Mouse (Mus musculus) cortical plate, adult 2 months (tissue): ENCODE measurements at regions not wholly inside any gene's neighbourhood (a gene's known extent, or its start where the extent isn't known, plus 50 kb on each side); places are given as distances from the start of the nearest gene placed in this dataset.

Experiments
- CTCF ChIP-seq: fragments of 200-500 bp; IDR thresholded peaks from 2 replicates; pipeline ENCODE4 v1.5.1; 2011; ENCODE audit warnings: mild to moderate bottlenecking, control low read depth, low read length; ENCODE audit not compliant: insufficient read depth; ENCODE audit errors: extremely low read depth
- POLR2A ChIP-seq: fragments of 200-500 bp; IDR thresholded peaks from 2 replicates; pipeline ENCODE4 v1.6.1; 2011; ENCODE audit warnings: mild to moderate bottlenecking, low read length, control low read depth; ENCODE audit not compliant: insufficient read depth; ENCODE audit errors: extremely low read depth

DNA sequence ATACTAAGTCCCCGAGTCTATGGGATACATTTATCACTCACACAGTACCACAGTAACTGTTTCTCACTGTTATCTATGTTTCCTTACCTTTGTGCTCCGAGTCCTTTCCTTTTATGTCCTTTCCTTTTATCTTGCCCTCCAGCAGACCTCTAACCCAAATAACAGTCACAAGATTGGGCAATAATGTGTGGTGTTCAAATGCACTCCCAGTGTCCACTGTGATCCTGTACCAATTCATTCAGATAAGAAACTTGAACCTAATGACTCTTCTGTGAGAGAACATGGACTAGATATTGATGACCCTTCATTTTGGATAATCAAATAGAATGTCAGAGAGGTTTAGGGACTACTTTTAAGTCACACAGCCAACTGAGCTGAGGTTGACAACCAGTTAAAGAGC lies 541.2 kb downstream of the Ebf1 start:
- no peak for TF ChIP-seq CTCF
- TF ChIP-seq POLR2A = no peak
